ENCODE assay signal across 25 mouse cellular contexts in the genomic region with DNA sequence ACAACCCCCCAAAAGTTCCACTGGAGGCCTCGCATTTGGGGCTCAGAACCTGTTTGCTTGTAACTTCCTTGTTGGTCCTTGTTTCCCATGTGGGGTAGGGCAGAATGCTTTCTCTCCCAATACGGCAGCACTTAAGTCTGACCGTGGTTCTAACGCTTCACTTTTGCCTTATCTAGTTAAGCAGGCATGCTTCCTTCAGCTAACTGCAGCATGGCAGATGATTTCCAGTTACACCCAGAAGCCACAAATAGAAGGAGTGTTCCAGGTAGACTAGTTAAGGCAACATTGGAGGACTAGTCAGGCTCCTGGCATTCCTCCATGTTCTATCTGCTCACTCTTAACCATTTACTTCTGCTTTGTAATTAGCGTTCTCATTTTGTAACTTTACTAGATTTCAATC.
DNase-seq lines count a peak whose midpoint lies in the region; ATAC-seq and TF ChIP-seq lines count a peak whose summit lies in the region.
"Had no signal": no experiment of that assay in that cellular context is flagged by ENCODE, and none has a peak within 500 bp of the region (broad histone marks: within the 10 kb centered on the region; RNA-seq: fewer than 3 reads in every experiment).

No protein-coding gene starts in this region.

- H3K9ac ChIP-seq in liver, embryonic 12.5 days: no peak overlapping the region
- no peak overlapping the region for H3K9ac ChIP-seq in midbrain, postnatal 0 days (replicated peaks; ENCODE audit: low read length, poor library complexity, severe bottlenecking)
- H3K9ac ChIP-seq: forebrain, embryonic 13.5 days; hindbrain, embryonic 12.5 days; hindbrain, embryonic 15.5 days had no signal

- peak; percentile 70 for ATAC-seq in liver, embryonic 12.5 days
- ATAC-seq in common myeloid progenitor, adult 5-6 weeks (replicated peaks; ENCODE audit: low read depth, poor library complexity, severe bottlenecking): peak; percentile 22; the same call in 1 of the 2 replicates
- ATAC-seq in megakaryocyte progenitor cell, adult 5-6 weeks (replicated peaks; ENCODE audit: poor library complexity): peak; percentile 50
- no peak for ATAC-seq in midbrain, postnatal 0 days (ENCODE audit: low FRiP score)
- ATAC-seq: activated CD4-positive, CD25-positive, alpha-beta regulatory T cell, adult 4 months; forebrain, embryonic 13.5 days; forebrain, embryonic 16.5 days had no signal

- no peak overlapping the region for H3K4me2 ChIP-seq in liver, embryonic 12.5 days
- no peak overlapping the region for H3K4me2 ChIP-seq in midbrain, postnatal 0 days (ENCODE audit: low read depth, low read length, poor library complexity, severe bottlenecking)
- H3K4me2 ChIP-seq: forebrain, embryonic 13.5 days; heart, embryonic 11.5 days; hindbrain, embryonic 12.5 days; hindbrain, embryonic 15.5 days had no signal

- H3K27me3 ChIP-seq in liver, embryonic 12.5 days (replicated peaks): no peaks in the 10 kb centered on the region
- H3K27me3 ChIP-seq in midbrain, postnatal 0 days (ENCODE audit: insufficient read depth, low read length): no peaks in the 10 kb centered on the region
- H3K27me3 ChIP-seq: CH12.LX; forebrain, embryonic 13.5 days; hindbrain, embryonic 12.5 days; hindbrain, embryonic 15.5 days had no signal

- no peak overlapping the region for H3K4me3 ChIP-seq in liver, embryonic 12.5 days
- H3K4me3 ChIP-seq in midbrain, postnatal 0 days (ENCODE audit: low read depth, low read length): no peak overlapping the region
- H3K4me3 ChIP-seq: forebrain, embryonic 10.5 days; forebrain, embryonic 13.5 days; gastrocnemius, adult 2 months; hindbrain, embryonic 12.5 days; hindbrain, embryonic 15.5 days had no signal

- H3K36me3 ChIP-seq in liver, embryonic 12.5 days: no peaks in the 10 kb centered on the region
- H3K36me3 ChIP-seq in midbrain, postnatal 0 days (ENCODE audit: insufficient read depth, low read length): no peaks in the 10 kb centered on the region
- H3K36me3 ChIP-seq: forebrain, embryonic 10.5 days; G1E; hindbrain, embryonic 12.5 days; hindbrain, embryonic 15.5 days had no signal

- H3K27ac ChIP-seq in liver, embryonic 12.5 days: no peak overlapping the region
- no peak overlapping the region for H3K27ac ChIP-seq in midbrain, postnatal 0 days (ENCODE audit: low read depth, low read length)
- H3K27ac ChIP-seq: forebrain, embryonic 10.5 days; forebrain, embryonic 13.5 days; gastrocnemius, adult 2 months; hindbrain, embryonic 12.5 days; hindbrain, embryonic 15.5 days had no signal

- H3K4me1 ChIP-seq in liver, embryonic 12.5 days: no peaks in the 10 kb centered on the region
- no peaks in the 10 kb centered on the region; the same call in 1 of the 2 replicates for H3K4me1 ChIP-seq in midbrain, postnatal 0 days (ENCODE audit: insufficient read depth, low read length)
- H3K4me1 ChIP-seq: forebrain, embryonic 13.5 days; hindbrain, embryonic 12.5 days had no signal

- 56% methylated on average over 5 of the region's 5 CpGs for WGBS in liver, embryonic 12.5 days (ENCODE audit: insufficient replicate concordance)
- WGBS in midbrain, postnatal 0 days: 97% methylated on average over 5 of the region's 5 CpGs

- H3K9me3 ChIP-seq in liver, embryonic 12.5 days (replicated peaks): no peaks in the 10 kb centered on the region
- H3K9me3 ChIP-seq in midbrain, postnatal 0 days (ENCODE audit: low read length): no peaks in the 10 kb centered on the region
- H3K9me3 ChIP-seq: forebrain, embryonic 10.5 days; forebrain, embryonic 13.5 days; hindbrain, embryonic 12.5 days; hindbrain, embryonic 15.5 days had no signal

- DNase-seq in liver: no peak
- DNase-seq in cerebellum, postnatal 14 days: no peak
- DNase-seq in midbrain, postnatal 0 days (ENCODE audit: low spot score): no peak
- no peak for DNase-seq in kidney, postnatal 10 days
- DNase-seq: adrenal gland, postnatal 10 days; adrenal gland, postnatal 36 days; B cell, adult 2 months; cerebellum, adult 11 months; cerebellum, adult 2 months; cerebellum, adult 9-11 months; cerebellum, postnatal 36 days; gastrocnemius, adult 2 months; gastrocnemius, postnatal 14 days had no signal

- TF ChIP-seq CTCF in midbrain, postnatal 0 days (IDR thresholded peaks at IDR 0.05): no peak
